Comparison of ENCODE assay signal across 8 mouse cellular contexts in the genomic region with DNA sequence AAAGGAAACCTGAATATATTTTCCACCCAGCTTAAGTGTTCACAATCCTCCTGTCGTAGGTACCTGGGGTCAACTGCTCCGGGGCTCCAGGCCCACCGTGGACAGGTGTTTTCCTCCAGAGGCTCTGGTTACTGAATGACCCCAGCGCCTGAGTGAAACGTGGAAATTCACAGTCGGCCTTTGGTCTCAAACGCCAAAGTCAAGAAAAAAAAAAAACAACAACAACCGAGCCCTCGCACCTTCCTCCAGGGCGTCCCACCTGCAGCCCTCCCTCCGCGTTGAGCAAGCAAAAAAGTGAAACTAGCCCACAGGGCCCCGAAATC. TPM values are rescaled to one million over a fixed set of nuclear protein-coding genes. Genes with fewer than 3 reads are reported as not detected.
DNase-seq lines count a peak whose midpoint lies in the region; ATAC-seq and TF ChIP-seq lines count a peak whose summit lies in the region.

No protein-coding gene starts in this region.

- ATAC-seq in lung, embryonic 16.5 days (ENCODE audit: low read depth) = no peak; the same call in 1 of the 2 replicates
- no peak for ATAC-seq in embryonic facial prominence, embryonic 15.5 days (ENCODE audit: insufficient number of reproducible peaks, low FRiP score, low TSS enrichment, low read depth)

- peak overlapping the region; percentile 97 for H3K9ac ChIP-seq in lung, embryonic 16.5 days (ENCODE audit: low read length)
- H3K9ac ChIP-seq in embryonic facial prominence, embryonic 15.5 days = peak overlapping the region; percentile 91

- H3K79me2 ChIP-seq in myocyte (ENCODE audit: control insufficient read depth, insufficient read depth) = peaks cover 9% of the 10 kb centered on the region

- peak overlapping the region; percentile 59 for H3K4me2 ChIP-seq in lung, embryonic 16.5 days (ENCODE audit: low read depth, low read length)
- peak overlapping the region; percentile 63 for H3K4me2 ChIP-seq in embryonic facial prominence, embryonic 15.5 days (replicated peaks)
- peak overlapping the region; percentile 94 for H3K4me2 ChIP-seq in myocyte (ENCODE audit: low read depth)

- no peak for DNase-seq in lung, adult 18-20 months
- DNase-seq in kidney, adult 9 months = peak; percentile 75
- DNase-seq in layer of hippocampus, adult 11-12 months (ENCODE audit: low spot score) = no peak
- DNase-seq in spleen, postnatal 10 days (ENCODE audit: low spot score in 2 of 2) = no peak
- no peak for DNase-seq in urinary bladder, postnatal 25 days (ENCODE audit: low spot score)

- H3K4me1 ChIP-seq in lung, embryonic 16.5 days (replicated peaks; ENCODE audit: control insufficient read depth, insufficient read depth, low read length) = peaks cover 21% of the 10 kb centered on the region
- H3K4me1 ChIP-seq in embryonic facial prominence, embryonic 15.5 days = peaks cover 21% of the 10 kb centered on the region

- peak overlapping the region; percentile 79 for H3K4me3 ChIP-seq in lung, embryonic 16.5 days (ENCODE audit: low read length)
- peak overlapping the region; percentile 90 for H3K4me3 ChIP-seq in embryonic facial prominence, embryonic 15.5 days (replicated peaks)
- H3K4me3 ChIP-seq in myocyte = peak overlapping the region; percentile 36

- TF ChIP-seq POLR2A in myocyte (IDR thresholded peaks at IDR 0.05; ENCODE audit: insufficient read length, low read depth) = no peak

- H3K27ac ChIP-seq in lung, embryonic 16.5 days (ENCODE audit: low read length) = peak overlapping the region; percentile 29
- peak overlapping the region; percentile 76 for H3K27ac ChIP-seq in embryonic facial prominence, embryonic 15.5 days (replicated peaks)

- H3K36me3 ChIP-seq in lung, embryonic 16.5 days (ENCODE audit: control insufficient read depth, insufficient read depth, low read length) = no peaks in the 10 kb centered on the region
- H3K36me3 ChIP-seq in embryonic facial prominence, embryonic 15.5 days = no peaks in the 10 kb centered on the region
- no peaks in the 10 kb centered on the region for H3K36me3 ChIP-seq in myocyte (ENCODE audit: control insufficient read depth, insufficient read depth)

- no peaks in the 10 kb centered on the region for H3K9me3 ChIP-seq in lung, embryonic 16.5 days (ENCODE audit: control insufficient read depth, low read length)
- H3K9me3 ChIP-seq in embryonic facial prominence, embryonic 15.5 days (replicated peaks) = no peaks in the 10 kb centered on the region

- under 1% methylated on average over 13 of the region's 13 CpGs for WGBS in lung, embryonic 16.5 days
- under 1% methylated on average over 13 of the region's 13 CpGs for WGBS in embryonic facial prominence, embryonic 15.5 days

- H3ac ChIP-seq in myocyte (ENCODE audit: control insufficient read depth, insufficient read length) = peak overlapping the region; percentile 68

- H3K27me3 ChIP-seq in lung, embryonic 16.5 days (ENCODE audit: control insufficient read depth, insufficient read depth, low read depth, low read length) = no peaks in the 10 kb centered on the region
- H3K27me3 ChIP-seq in embryonic facial prominence, embryonic 15.5 days = no peaks in the 10 kb centered on the region
- H3K27me3 ChIP-seq in myocyte (ENCODE audit: control insufficient read depth, insufficient read depth, insufficient read length) = no peaks in the 10 kb centered on the region

TF ChIP-seq in myocyte, 11 proteins besides CTCF, POLR2A, EP300 and RAD21:
- TF ChIP-seq CEBPB (IDR thresholded peaks at IDR 0.05; ENCODE audit: insufficient read depth, poor library complexity, severe bottlenecking) (no peak), E2F4 (IDR thresholded peaks at IDR 0.05; ENCODE audit: insufficient read depth) (no peak), MYOG (IDR thresholded peaks at IDR 0.05; ENCODE audit: control insufficient read depth in 1 of 3, insufficient read depth in 1 of 3, insufficient read length in 2 of 3, low read depth in 2 of 3) (no peak), USF1 (IDR thresholded peaks at IDR 0.05; ENCODE audit: low read depth) (no peak), TCF12 (IDR thresholded peaks at IDR 0.05; ENCODE audit: insufficient read depth, poor library complexity, severe bottlenecking) (no peak), POLR2AphosphoS2 (IDR thresholded peaks at IDR 0.05; ENCODE audit: insufficient read length, low read depth) (no peak), SRF (IDR thresholded peaks at IDR 0.05; ENCODE audit: control insufficient read depth, insufficient read length, low read depth) (no peak), REST (IDR thresholded peaks at IDR 0.05; ENCODE audit: insufficient read depth, insufficient read length) (no peak), TCF3 (IDR thresholded peaks at IDR 0.05; ENCODE audit: insufficient read length, low read depth) (no peak), MYOD1 (IDR thresholded peaks at IDR 0.05; ENCODE audit: control insufficient read depth in 1 of 3, insufficient read length in 2 of 3, low read depth in 2 of 3) (no peak), MAX (IDR thresholded peaks at IDR 0.05; ENCODE audit: low read depth) (no peak)
TF ChIP-seq in myocyte: peak in this region for 0.

RNA-seq across cellular contexts. Expression of gene Agpat3, which starts 0.8 kb away (rescaled TPM):
- polyA plus RNA-seq in lung, embryonic 16.5 days (2015; fragmentation: Nextera tagmentation; extraction: Ambion mirVana) = 28.2 and 33.9 TPM in 2 replicates
- polyA plus RNA-seq in embryonic facial prominence, embryonic 15.5 days (2015; fragmentation: Nextera tagmentation; extraction: Ambion mirVana) = 99.7 and 105 TPM in 2 replicates
- 183 TPM for polyA plus RNA-seq in myocyte (2012; fragmentation: generic; extraction: Trizol)

Comparison
In these comparisons a context has a peak if more than half of its experiments do, and no peak if none do; other contexts are left out.
1. H3K4me3 ChIP-seq: peak in every context shown above with its lines; median percentile 90 in embryonic facial prominence, embryonic 15.5 days; 79 in lung, embryonic 16.5 days; 36 in myocyte.